Mouse (Mus musculus) lung, postnatal 0 days (tissue): ENCODE measurements at regions not wholly inside any gene's neighbourhood (a gene's known extent, or its start where the extent isn't known, plus 50 kb on each side); places are given as distances from the start of the nearest gene placed in this dataset.

Experiments used
- CTCF ChIP-seq: IDR thresholded peaks from 2 replicates; pipeline ENCODE4 v1.5.1; 2016; ENCODE audit warnings: antibody characterized with exemption, mild to moderate bottlenecking
- EP300 ChIP-seq: IDR thresholded peaks from 2 replicates; pipeline ENCODE4 v1.6.1; 2016; ENCODE audit warnings: antibody characterized with exemption, mild to moderate bottlenecking, control low read depth

- no peak for TF ChIP-seq CTCF
- TF ChIP-seq EP300 = no peak
Measured at GRCm38 (mm10) chr10:65114586-65114985, 1024.5 kb upstream of the Lrrtm3 start.
